In genomic region chr1:86018235-86019055, GRCm38 (mm10) we compare ENCODE assay signal across 8 mouse cellular contexts. TPM values are rescaled to one million over a fixed set of nuclear protein-coding genes. Genes with fewer than 3 reads are reported as not detected.
DNase-seq lines count a peak whose midpoint lies in the region; ATAC-seq lines count a peak whose summit lies in the region.

No protein-coding gene starts in this region.

- H3K4me3 ChIP-seq in heart, embryonic 14.5 days (ENCODE audit: control insufficient read depth in 1 of 2, insufficient read depth in 1 of 2, low read depth in 1 of 2, low read length in 2 of 2) = peak overlapping the region; percentile 46 to 50
- H3K4me3 ChIP-seq in neural tube, embryonic 14.5 days (ENCODE audit: low read depth, low read length) = peak overlapping the region; percentile 47

- no peaks in the 10 kb centered on the region for H3K36me3 ChIP-seq in heart, embryonic 14.5 days (ENCODE audit: control insufficient read depth, insufficient read depth, low read length)
- H3K36me3 ChIP-seq in neural tube, embryonic 14.5 days (ENCODE audit: control insufficient read depth, insufficient read depth, low read length) = no peaks in the 10 kb centered on the region

- DNase-seq in 3134 (ENCODE audit: extremely low read depth, insufficient read length, low spot score) = peak; percentile 29
- DNase-seq in ZHBTc4 (ENCODE audit: low read depth, low spot score) = peak; percentile 87
- DNase-seq in embryo, embryonic 11.5 days (ENCODE audit: low read depth, low spot score) = peak; percentile 51
- peak; percentile 1 to 64 for DNase-seq in kidney, postnatal 36 days
- DNase-seq in lung, adult 18-20 months = peak; percentile 17 to 26
- peak; percentile 43 to 67 for DNase-seq in urinary bladder, postnatal 4 days (ENCODE audit: low spot score in 2 of 2)

- H3K27me3 ChIP-seq in heart, embryonic 14.5 days (ENCODE audit: control insufficient read depth, insufficient read depth, low read length) = peaks cover 34% of the 10 kb centered on the region
- H3K27me3 ChIP-seq in neural tube, embryonic 14.5 days (ENCODE audit: control insufficient read depth, insufficient read depth, low read length) = no peaks in the 10 kb centered on the region

- WGBS in heart, embryonic 14.5 days = 3% methylated on average over 60 of the region's 60 CpGs
- WGBS in neural tube, embryonic 14.5 days = 3% methylated on average over 60 of the region's 60 CpGs

- H3K9ac ChIP-seq in heart, embryonic 14.5 days (ENCODE audit: low read length) = peak overlapping the region; percentile 63
- peak overlapping the region; percentile 65 for H3K9ac ChIP-seq in neural tube, embryonic 14.5 days (replicated peaks; ENCODE audit: low read depth, low read length)

- peaks cover 0 to 5% of the 10 kb centered on the region in 2 experiments; a peak in 1 of 4 replicates for H3K4me1 ChIP-seq in heart, embryonic 14.5 days (ENCODE audit: control insufficient read depth in 2 of 2, insufficient read depth in 2 of 2, low read length in 2 of 2)
- 0 out of 2 replicates have a peak, but pooled peaks cover 5% of the 10 kb centered on the region for H3K4me1 ChIP-seq in neural tube, embryonic 14.5 days (ENCODE audit: control insufficient read depth, insufficient read depth, low read length)

- H3K9me3 ChIP-seq in heart, embryonic 14.5 days (ENCODE audit: control insufficient read depth, low read length) = no peaks in the 10 kb centered on the region
- no peaks in the 10 kb centered on the region for H3K9me3 ChIP-seq in neural tube, embryonic 14.5 days (ENCODE audit: control insufficient read depth, low read length)

- ATAC-seq in heart, embryonic 14.5 days (ENCODE audit: insufficient number of reproducible peaks, insufficient read depth, low FRiP score, low read depth) = peak; percentile 31; the same call in 1 of the 2 replicates
- peak; percentile 84 for ATAC-seq in neural tube, embryonic 14.5 days (ENCODE audit: low read depth)

- H3K4me2 ChIP-seq in heart, embryonic 14.5 days (ENCODE audit: low read length) = peak overlapping the region; percentile 84
- peak overlapping the region; percentile 93 for H3K4me2 ChIP-seq in neural tube, embryonic 14.5 days (ENCODE audit: low read depth, low read length)

- no peak overlapping the region for H3K27ac ChIP-seq in heart, embryonic 14.5 days (replicated peaks in 1 of 2; ENCODE audit: control insufficient read depth in 1 of 2, insufficient read depth in 1 of 2, low read depth in 2 of 2, low read length in 2 of 2)
- no peak overlapping the region for H3K27ac ChIP-seq in neural tube, embryonic 14.5 days (ENCODE audit: low read depth, low read length)

RNA-seq across cellular contexts. Expression of gene Spata3, which starts 1.8 kb away (rescaled TPM):
- not detected in 2 replicates for polyA plus RNA-seq in heart, embryonic 14.5 days (2014; fragmentation: Nextera tagmentation; extraction: Ambion mirVana)
- 0.51 and 0.66 TPM in 2 replicates for polyA plus RNA-seq in neural tube, embryonic 14.5 days (2014; fragmentation: Nextera tagmentation; extraction: Ambion mirVana)

RNA-seq across cellular contexts. Expression of gene 2810459M11Rik, which starts 27.2 kb away (rescaled TPM):
- polyA plus RNA-seq in heart, embryonic 14.5 days (2014; fragmentation: Nextera tagmentation; extraction: Ambion mirVana) = 0.13 and 0.27 TPM in 2 replicates
- 5.4 and 8.1 TPM in 2 replicates for polyA plus RNA-seq in neural tube, embryonic 14.5 days (2014; fragmentation: Nextera tagmentation; extraction: Ambion mirVana)

RNA-seq across cellular contexts. Expression of gene Psmd1, which starts 45.7 kb away (rescaled TPM):
- 134 and 141 TPM in 2 replicates for polyA plus RNA-seq in heart, embryonic 14.5 days (2014; fragmentation: Nextera tagmentation; extraction: Ambion mirVana)
- 184 and 218 TPM in 2 replicates for polyA plus RNA-seq in neural tube, embryonic 14.5 days (2014; fragmentation: Nextera tagmentation; extraction: Ambion mirVana)

RNA-seq across cellular contexts. Expression of gene Gpr55, which starts 57.6 kb away (rescaled TPM):
- 0.07 TPM in 1 of 2 replicates, not detected in the other for polyA plus RNA-seq in heart, embryonic 14.5 days (2014; fragmentation: Nextera tagmentation; extraction: Ambion mirVana)
- 0.13 and 0.14 TPM in 2 replicates for polyA plus RNA-seq in neural tube, embryonic 14.5 days (2014; fragmentation: Nextera tagmentation; extraction: Ambion mirVana)

Comparison
In these comparisons a context has a peak if more than half of its experiments do, and no peak if none do; other contexts are left out.
1. DNase-seq: peak in every context shown above with its lines; median percentile 87 in ZHBTc4; 55 in urinary bladder, postnatal 4 days; 51 in embryo, embryonic 11.5 days; 32 in kidney, postnatal 36 days; 29 in 3134; 22 in lung, adult 18-20 months.